Mouse (Mus musculus) myocyte (in vitro differentiated cells): ENCODE measurements at regions not wholly inside any gene's neighbourhood (a gene's known extent, or its start where the extent isn't known, plus 50 kb on each side); places are given as distances from the start of the nearest gene placed in this dataset.

Source experiments
- E2F4 ChIP-seq: IDR thresholded peaks from one replicate; pipeline ENCODE4 v1.6.1; 2011; ENCODE audit warnings: mild to moderate bottlenecking, control low read depth, moderate library complexity; ENCODE audit not compliant: insufficient read depth
- MYOD1 ChIP-seq, 3 experiments: IDR thresholded peaks; one replicate each; pipeline ENCODE4 v1.6.1; 2011; ENCODE audit warnings: control low read depth in 2 of 3, low read depth in 2 of 3, mild to moderate bottlenecking in 2 of 3, moderate library complexity in 1 of 3; ENCODE audit not compliant: insufficient read length in 2 of 3, control insufficient read depth in 1 of 3
- MYOG ChIP-seq, 3 experiments: IDR thresholded peaks; one replicate each; pipeline ENCODE4 v1.6.1; 2011; ENCODE audit warnings: control low read depth in 2 of 3, low read depth in 2 of 3, mild to moderate bottlenecking in 2 of 3; ENCODE audit not compliant: insufficient read length in 2 of 3, control insufficient read depth in 1 of 3, insufficient read depth in 1 of 3
- POLR2A ChIP-seq: IDR thresholded peaks from one replicate; pipeline ENCODE4 v1.6.1; 2011; ENCODE audit warnings: low read depth, mild to moderate bottlenecking, control low read depth, moderate library complexity; ENCODE audit not compliant: insufficient read length
- REST ChIP-seq: IDR thresholded peaks from one replicate; pipeline ENCODE4 v1.6.1; 2011; ENCODE audit warnings: mild to moderate bottlenecking, control low read depth, moderate library complexity; ENCODE audit not compliant: insufficient read depth, insufficient read length
- USF1 ChIP-seq: IDR thresholded peaks from one replicate; pipeline ENCODE4 v1.6.1; 2011; ENCODE audit warnings: low read depth, mild to moderate bottlenecking, control low read depth, moderate library complexity

- TF ChIP-seq POLR2A (no peak), USF1 (no peak), E2F4 (no peak), MYOG (IDR thresholded peaks at IDR 0.05; ENCODE audit: control insufficient read depth in 1 of 3, insufficient read depth in 1 of 3, insufficient read length in 2 of 3, low read depth in 2 of 3) (peak in 1 of 3 experiments; percentile 34), MYOD1 (IDR thresholded peaks at IDR 0.05; ENCODE audit: control insufficient read depth in 1 of 3, insufficient read length in 2 of 3, low read depth in 2 of 3) (peak in 2 of 3 experiments; percentile 60 to 75), REST (no peak)
Observed at GRCm38 (mm10) chr12:16118710-16119109, 302.0 kb upstream of the Trib2 start.
